Mouse (Mus musculus) myocyte (in vitro differentiated cells): ENCODE results near the gene Arid4a. TPM values are rescaled to one million over a fixed set of nuclear protein-coding genes. Genes with fewer than 3 reads are reported as not detected.
A peak's percentile ranks its signal among the peaks of the same experiment; 100 is the strongest.

Experiments used
- H3K27me3 ChIP-seq: one replicate; pipeline ENCODE4 v1.6.1; 2011; ENCODE audit not compliant: control insufficient read depth, insufficient read depth, insufficient read length
- H3K36me3 ChIP-seq: one replicate; pipeline ENCODE4 v1.6.1; 2011; ENCODE audit not compliant: control insufficient read depth, insufficient read depth
- H3K4me2 ChIP-seq: one replicate; pipeline ENCODE4 v1.6.1; 2011; ENCODE audit warnings: low read depth, control low read depth
- H3K4me3 ChIP-seq: one replicate; pipeline ENCODE4 v1.5.1; 2011; ENCODE audit warnings: mild to moderate bottlenecking, control low read depth, moderate library complexity
- H3K79me2 ChIP-seq: one replicate; pipeline ENCODE4 v1.6.1; 2011; ENCODE audit not compliant: control insufficient read depth, insufficient read depth
- H3ac ChIP-seq: one replicate; pipeline ENCODE4 v1.6.1; 2011; ENCODE audit not compliant: control insufficient read depth, insufficient read length
- CEBPB ChIP-seq: IDR thresholded peaks from 2 replicates; pipeline ENCODE4 v1.6.1; 2011; ENCODE audit warnings: mild to moderate bottlenecking, moderate library complexity; ENCODE audit not compliant: poor library complexity, insufficient read depth, severe bottlenecking
- E2F4 ChIP-seq: IDR thresholded peaks from one replicate; pipeline ENCODE4 v1.6.1; 2011; ENCODE audit warnings: mild to moderate bottlenecking, control low read depth, moderate library complexity; ENCODE audit not compliant: insufficient read depth
- MAX ChIP-seq: IDR thresholded peaks from one replicate; pipeline ENCODE4 v1.6.1; 2011; ENCODE audit warnings: low read depth, mild to moderate bottlenecking, control low read depth
- MYOD1 ChIP-seq, 3 experiments: IDR thresholded peaks; one replicate each; pipeline ENCODE4 v1.6.1; 2011; ENCODE audit warnings: control low read depth in 2 of 3, low read depth in 2 of 3, mild to moderate bottlenecking in 2 of 3, moderate library complexity in 1 of 3; ENCODE audit not compliant: insufficient read length in 2 of 3, control insufficient read depth in 1 of 3
- MYOG ChIP-seq, 3 experiments: IDR thresholded peaks; one replicate each; pipeline ENCODE4 v1.6.1; 2011; ENCODE audit warnings: control low read depth in 2 of 3, low read depth in 2 of 3, mild to moderate bottlenecking in 2 of 3; ENCODE audit not compliant: insufficient read length in 2 of 3, control insufficient read depth in 1 of 3, insufficient read depth in 1 of 3
- POLR2A ChIP-seq: IDR thresholded peaks from one replicate; pipeline ENCODE4 v1.6.1; 2011; ENCODE audit warnings: low read depth, mild to moderate bottlenecking, control low read depth, moderate library complexity; ENCODE audit not compliant: insufficient read length
- POLR2AphosphoS2 ChIP-seq: IDR thresholded peaks from one replicate; pipeline ENCODE4 v1.6.1; 2011; ENCODE audit warnings: low read depth, control low read depth; ENCODE audit not compliant: insufficient read length
- REST ChIP-seq: IDR thresholded peaks from one replicate; pipeline ENCODE4 v1.6.1; 2011; ENCODE audit warnings: mild to moderate bottlenecking, control low read depth, moderate library complexity; ENCODE audit not compliant: insufficient read depth, insufficient read length
- SRF ChIP-seq: IDR thresholded peaks from one replicate; pipeline ENCODE4 v1.6.1; 2011; ENCODE audit warnings: low read depth; ENCODE audit not compliant: control insufficient read depth, insufficient read length
- TCF12 ChIP-seq: IDR thresholded peaks from one replicate; pipeline ENCODE4 v1.6.1; 2011; ENCODE audit warnings: mild to moderate bottlenecking, control low read depth; ENCODE audit not compliant: poor library complexity, insufficient read depth, severe bottlenecking
- TCF3 ChIP-seq: IDR thresholded peaks from one replicate; pipeline ENCODE4 v1.6.1; 2011; ENCODE audit warnings: low read depth, control low read depth; ENCODE audit not compliant: insufficient read length
- USF1 ChIP-seq: IDR thresholded peaks from one replicate; pipeline ENCODE4 v1.6.1; 2011; ENCODE audit warnings: low read depth, mild to moderate bottlenecking, control low read depth, moderate library complexity
- polyA plus RNA-seq: library from polyadenylated mRNA; unstranded; fragments of >200 nt; fragmentation: generic; extraction: Trizol; gene quantifications from one replicate; pipeline ENCODE4 v1.2.1, GENCODE M21; 2012; ENCODE audit warnings: missing spikeins

Gene Arid4a
- polyA plus RNA-seq, 1 experiment: 1.7 TPM

DNA sequence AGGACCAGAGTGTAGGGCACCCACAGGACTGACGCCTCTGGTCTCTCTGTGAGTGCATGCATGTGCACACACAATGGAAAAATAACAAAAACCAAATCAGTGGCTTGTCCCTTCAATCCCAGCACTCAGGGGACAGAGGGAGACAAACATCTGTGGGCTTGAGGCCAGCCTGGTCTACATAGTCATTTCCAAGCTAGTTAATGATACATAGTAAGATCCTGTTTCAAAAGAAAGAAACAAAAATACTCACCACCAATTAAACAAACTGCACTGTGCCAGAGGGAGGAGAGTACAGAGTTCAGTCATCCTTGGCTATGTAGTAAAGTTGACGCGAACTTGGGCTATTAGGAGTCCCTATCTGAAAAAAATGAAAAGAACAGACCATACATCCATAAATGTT lies 27.8 kb downstream of the Arid4a start:
- Histone ChIP-seq H3ac (no peak overlapping the region), H3K27me3 (no peaks in the 10 kb centered on the region), H3K79me2 (no peaks in the 10 kb centered on the region), H3K36me3 (peaks cover 43% of the 10 kb centered on the region), H3K4me3 (no peak overlapping the region), H3K4me2 (no peak overlapping the region)
- no peak for TF ChIP-seq REST
- TF ChIP-seq POLR2AphosphoS2: no peak
- TF ChIP-seq E2F4: no peak
- TF ChIP-seq USF1: no peak
- TF ChIP-seq MYOD1 (IDR thresholded peaks at IDR 0.05; ENCODE audit: control insufficient read depth in 1 of 3, insufficient read length in 2 of 3, low read depth in 2 of 3): no peak
- no peak for TF ChIP-seq SRF
- no peak for TF ChIP-seq POLR2A
- no peak for TF ChIP-seq TCF3
- TF ChIP-seq TCF12: no peak
- no peak for TF ChIP-seq CEBPB
- TF ChIP-seq MYOG (IDR thresholded peaks at IDR 0.05; ENCODE audit: control insufficient read depth in 1 of 3, insufficient read depth in 1 of 3, insufficient read length in 2 of 3, low read depth in 2 of 3): no peak

GRCm38 (mm10) chr12:71044488-71044887 lies 28.7 kb downstream of the Arid4a start:
- Histone ChIP-seq H3K79me2 (no peaks in the 10 kb centered on the region), H3ac (no peak overlapping the region), H3K4me2 (no peak overlapping the region), H3K4me3 (no peak overlapping the region), H3K27me3 (no peaks in the 10 kb centered on the region), H3K36me3 (peaks cover 35% of the 10 kb centered on the region)
- TF ChIP-seq MAX (no peak), REST (no peak), MYOD1 (IDR thresholded peaks at IDR 0.05; ENCODE audit: control insufficient read depth in 1 of 3, insufficient read length in 2 of 3, low read depth in 2 of 3) (no peak), MYOG (IDR thresholded peaks at IDR 0.05; ENCODE audit: control insufficient read depth in 1 of 3, insufficient read depth in 1 of 3, insufficient read length in 2 of 3, low read depth in 2 of 3) (no peak), E2F4 (no peak), POLR2AphosphoS2 (no peak), TCF3 (no peak), POLR2A (no peak), USF1 (no peak), TCF12 (no peak), SRF (no peak), CEBPB (no peak)

GRCm38 (mm10) chr12:71046501-71046900 lies 30.7 kb downstream of the Arid4a start:
- H3ac ChIP-seq: no peak overlapping the region
- H3K79me2 ChIP-seq: no peaks in the 10 kb centered on the region
- no peak overlapping the region for H3K4me2 ChIP-seq
- no peak overlapping the region for H3K4me3 ChIP-seq
- TF ChIP-seq CEBPB (no peak), REST (no peak), SRF (no peak), MYOG (IDR thresholded peaks at IDR 0.05; ENCODE audit: control insufficient read depth in 1 of 3, insufficient read depth in 1 of 3, insufficient read length in 2 of 3, low read depth in 2 of 3) (no peak), MYOD1 (IDR thresholded peaks at IDR 0.05; ENCODE audit: control insufficient read depth in 1 of 3, insufficient read length in 2 of 3, low read depth in 2 of 3) (no peak), USF1 (no peak), TCF3 (no peak), MAX (no peak), POLR2A (no peak), POLR2AphosphoS2 (no peak), E2F4 (no peak), TCF12 (no peak)
- H3K27me3 ChIP-seq: no peaks in the 10 kb centered on the region
- H3K36me3 ChIP-seq: peaks cover 28% of the 10 kb centered on the region

DNA sequence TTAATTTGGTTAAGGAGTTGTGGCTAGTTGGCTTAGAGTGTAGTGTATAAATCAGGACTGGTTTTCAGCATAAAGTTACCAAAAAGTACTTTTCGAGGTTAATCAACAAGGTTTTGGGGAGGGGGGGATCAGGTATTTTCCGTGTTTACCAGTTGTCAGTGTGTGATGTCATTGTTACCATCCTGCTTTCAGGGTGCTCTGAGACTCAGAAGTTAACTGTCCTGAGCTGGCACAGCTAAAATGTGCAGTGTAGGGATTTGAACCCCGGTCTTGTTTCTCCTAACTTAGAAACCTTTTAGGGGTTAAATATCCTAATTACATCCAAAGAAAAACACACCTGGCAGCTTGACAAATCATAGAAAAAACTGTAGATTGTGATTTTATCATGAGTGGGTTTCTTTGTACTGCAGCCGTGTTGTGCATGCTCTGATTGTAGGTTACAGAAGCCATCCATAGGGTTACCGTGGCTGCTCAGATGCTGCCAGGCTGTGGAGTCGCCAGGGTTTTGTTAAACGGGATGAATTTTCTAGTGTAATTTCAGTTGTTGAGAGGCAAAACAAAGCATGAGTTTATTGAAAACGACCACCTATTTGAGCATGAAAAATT lies 31.8 kb downstream of the Arid4a start:
- Histone ChIP-seq H3K36me3 (peaks cover 20% of the 10 kb centered on the region), H3K4me3 (no peak overlapping the region)
- TF ChIP-seq E2F4 (no peak), MYOG (IDR thresholded peaks at IDR 0.05; ENCODE audit: control insufficient read depth in 1 of 3, insufficient read depth in 1 of 3, insufficient read length in 2 of 3, low read depth in 2 of 3) (no peak), MAX (no peak)

GRCm38 (mm10) chr12:71048117-71048516 lies 32.3 kb downstream of the Arid4a start:
- Histone ChIP-seq H3K79me2 (no peaks in the 10 kb centered on the region), H3ac (no peak overlapping the region), H3K4me2 (peak overlapping the region; percentile 35), H3K36me3 (peaks cover 20% of the 10 kb centered on the region), H3K4me3 (no peak overlapping the region), H3K27me3 (no peaks in the 10 kb centered on the region)
- TF ChIP-seq MAX (no peak), POLR2A (no peak), MYOD1 (IDR thresholded peaks at IDR 0.05; ENCODE audit: control insufficient read depth in 1 of 3, insufficient read length in 2 of 3, low read depth in 2 of 3) (no peak), TCF3 (no peak), E2F4 (no peak), CEBPB (no peak), MYOG (IDR thresholded peaks at IDR 0.05; ENCODE audit: control insufficient read depth in 1 of 3, insufficient read depth in 1 of 3, insufficient read length in 2 of 3, low read depth in 2 of 3) (no peak), REST (no peak), POLR2AphosphoS2 (no peak), USF1 (no peak)

More for the DNA sequence above, 31.8 kb downstream of the Arid4a start:
- Histone ChIP-seq H3K27me3 (no peaks in the 10 kb centered on the region), H3ac (no peak overlapping the region), H3K4me2 (peak overlapping the region; percentile 35), H3K79me2 (no peaks in the 10 kb centered on the region)
